Mouse (Mus musculus): ENCODE measurements around the gene Agtrap.
"Not testable (repeated sequence)": the region's sequence is repeated elsewhere in the genome, so short reads cannot be mapped to it uniquely, and the experiment has no call there.

The Agtrap gene

DNA sequence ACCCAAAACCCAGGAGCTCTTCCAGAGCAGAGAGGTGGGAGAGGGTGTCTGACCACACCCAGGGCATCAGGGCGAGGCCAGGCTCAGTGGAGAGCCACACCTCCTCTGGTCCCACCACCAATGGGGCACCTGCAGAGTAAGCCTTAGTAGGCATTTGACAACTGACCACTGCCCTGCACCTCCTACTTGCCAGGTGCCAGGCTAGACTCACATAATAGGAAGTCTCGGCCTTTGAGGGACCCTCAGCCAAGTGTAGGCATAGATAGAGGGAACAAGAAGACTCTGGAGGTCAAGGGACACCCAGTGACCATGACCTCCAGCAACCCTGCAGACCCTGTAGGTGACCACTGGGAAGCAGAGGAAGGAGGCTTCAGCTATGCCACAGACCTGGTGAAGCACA, 43.7 kb downstream of the Agtrap start:
- no peak for DNase-seq

DNA sequence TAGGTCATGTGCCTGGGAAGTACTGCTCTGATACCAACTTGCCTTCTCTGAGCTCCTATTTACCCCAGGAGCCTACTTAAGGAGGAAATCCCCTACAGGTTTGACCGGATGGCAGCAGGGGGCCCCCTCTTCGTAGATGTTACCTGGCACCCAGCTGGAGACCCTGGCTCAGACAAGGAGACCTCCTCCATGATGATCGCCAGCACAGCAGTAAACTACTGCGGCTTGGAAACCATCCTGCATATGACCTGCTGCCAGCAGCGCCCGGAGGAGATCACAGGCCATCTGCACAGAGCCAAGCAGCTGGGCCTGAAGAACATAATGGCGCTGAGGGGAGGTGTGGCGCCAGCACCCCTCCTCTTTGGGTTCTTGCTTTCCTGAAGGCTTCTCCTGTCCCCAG, 44.5 kb downstream of the Agtrap start:
- not testable (repeated sequence) for DNase-seq

- peak; percentile 68 for DNase-seq
Observed at GRCm38 (mm10) chr4:148041611-148042191, 46.1 kb downstream of the Agtrap start.

DNA sequence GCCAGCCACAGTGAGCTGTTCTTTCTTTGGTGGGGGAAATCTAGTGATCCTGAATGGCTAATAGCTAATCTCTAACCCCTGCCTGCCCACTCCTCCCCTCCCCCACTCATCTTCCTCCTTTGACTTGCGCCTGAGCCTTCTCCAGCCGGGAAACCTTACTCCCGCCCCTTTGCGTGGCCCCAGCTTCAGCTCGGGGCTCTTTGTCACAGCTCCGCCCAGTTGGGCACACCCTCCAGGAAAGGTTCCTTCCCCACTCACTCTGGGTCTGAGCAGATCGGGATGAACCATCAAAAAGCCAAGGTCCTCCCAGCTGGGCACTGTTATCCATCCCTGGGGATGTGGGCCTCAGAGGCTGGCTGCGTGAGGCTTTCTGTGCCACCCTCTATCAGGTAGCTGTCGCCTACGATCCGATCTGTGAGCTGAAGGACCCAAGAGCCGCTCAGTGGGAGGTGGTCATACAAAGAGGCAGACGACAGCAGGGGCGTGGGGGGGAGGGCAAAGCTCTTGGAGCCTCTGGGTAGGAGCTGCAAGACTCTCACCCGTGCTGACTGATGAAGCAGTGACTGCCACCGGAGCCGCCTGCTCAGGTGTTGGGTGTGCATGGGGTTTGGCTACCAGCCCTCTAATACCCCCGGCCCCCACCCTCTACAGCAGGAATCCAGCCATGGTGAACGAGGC, 46.8 kb downstream of the Agtrap start:
- peak; percentile 44 for DNase-seq

DNA sequence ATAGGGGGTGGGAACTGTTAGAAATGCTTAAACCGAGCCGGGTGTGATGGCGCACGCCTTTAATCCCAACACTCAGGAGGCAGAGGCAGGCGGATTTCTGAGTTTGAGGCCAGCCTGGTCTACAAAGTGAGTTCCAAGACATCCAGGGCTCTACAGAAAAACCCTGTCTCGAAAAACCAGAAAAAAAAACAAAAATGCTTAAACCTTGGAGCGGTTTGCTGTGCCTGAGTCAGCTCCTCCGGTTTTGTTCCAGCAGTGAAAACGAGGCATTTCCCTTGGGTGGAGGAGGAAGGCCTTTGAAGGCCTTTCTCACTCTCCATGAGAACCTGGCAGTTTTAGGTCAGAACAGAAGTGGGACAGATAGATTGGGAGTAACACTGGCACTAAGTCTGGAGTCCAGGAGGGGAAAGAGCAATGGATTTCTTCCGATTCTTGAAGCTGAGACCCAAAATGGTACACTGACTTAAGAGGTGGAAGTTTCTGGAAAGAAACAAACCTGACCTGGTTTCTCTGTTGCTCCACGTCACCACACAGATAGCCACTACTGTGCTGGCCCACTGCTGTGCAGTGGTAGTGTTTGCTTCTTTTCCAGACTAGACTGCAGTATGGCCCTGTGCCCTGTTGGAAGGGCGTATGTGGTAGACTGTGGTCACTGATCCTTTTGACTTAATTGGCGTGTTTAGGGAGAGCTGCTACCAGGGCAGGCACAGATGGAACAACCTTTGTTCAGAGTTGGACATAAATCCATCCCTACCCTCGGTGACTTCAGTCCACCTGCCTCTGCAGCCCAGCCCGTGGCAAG, 47.6 kb downstream of the Agtrap start:
- no peak for DNase-seq

DNA sequence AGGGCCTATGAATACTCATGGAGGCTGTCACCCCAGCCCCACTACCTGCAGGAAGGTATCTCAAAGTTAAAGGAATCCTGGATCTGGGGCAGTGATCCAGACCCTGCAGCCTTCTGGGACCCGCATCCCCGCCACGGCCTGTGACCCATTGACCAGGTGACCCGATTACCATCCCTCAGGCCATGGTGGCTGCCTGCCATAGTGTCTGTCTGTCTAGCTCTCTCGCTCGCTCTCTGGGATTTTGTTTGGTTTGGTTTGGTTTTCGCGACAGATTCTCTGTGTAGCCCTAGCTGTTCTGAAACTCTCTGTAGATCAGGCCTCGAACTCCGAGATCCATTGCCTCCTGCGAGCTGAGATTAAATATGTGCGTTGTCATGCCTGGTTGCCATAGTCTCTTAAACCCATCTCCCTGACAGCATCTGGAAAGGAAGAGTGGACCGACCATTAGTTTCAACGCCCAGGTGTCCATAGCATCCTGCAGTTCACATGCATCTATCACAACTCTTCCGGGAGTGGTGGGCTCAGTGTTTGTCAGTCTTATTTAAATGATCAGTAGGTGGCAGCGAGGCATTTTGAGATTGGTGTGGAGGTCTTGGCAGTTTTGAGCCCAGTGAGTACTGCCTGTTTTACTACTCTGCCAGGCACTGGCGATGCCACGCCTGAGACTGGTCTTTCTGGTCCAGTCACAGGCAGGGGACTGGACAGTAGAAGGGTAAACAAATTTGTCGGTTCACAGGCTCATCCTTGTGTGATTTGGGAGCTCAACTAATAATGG, 48.4 kb downstream of the Agtrap start:
- peak; percentile 36 for DNase-seq

DNA sequence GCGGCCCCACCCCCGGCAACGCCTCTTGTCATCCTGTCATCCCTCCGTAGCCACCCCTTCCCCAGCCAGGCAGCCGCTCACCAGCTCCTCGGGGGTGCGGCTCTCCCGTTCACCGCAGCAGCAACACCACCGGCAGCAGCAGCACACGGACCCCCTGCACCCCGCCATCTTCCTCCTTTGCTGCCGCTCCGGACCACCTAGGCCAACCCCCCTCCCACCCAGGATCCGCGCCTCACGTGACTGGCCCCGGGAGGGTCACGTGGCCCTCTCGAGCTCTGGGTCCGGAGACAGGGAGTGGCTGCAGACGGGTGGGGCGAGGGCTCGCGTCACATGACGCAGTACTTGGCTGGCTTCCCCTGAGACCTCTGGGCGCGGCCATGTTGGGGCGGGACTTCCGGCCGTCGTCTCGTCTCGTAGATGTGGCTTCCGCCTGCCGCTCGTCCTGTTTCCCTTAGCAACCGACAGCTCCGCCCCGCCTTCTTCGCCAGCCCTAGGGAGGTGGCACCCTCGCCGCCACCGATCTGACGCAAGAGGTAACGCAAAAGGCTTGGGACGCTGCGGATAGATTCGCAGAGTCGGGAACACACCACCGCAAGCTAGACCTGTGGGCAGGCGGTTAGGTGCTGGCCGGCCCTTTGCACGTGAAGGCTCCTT, 49.1 kb downstream of the Agtrap start, which contains the start of the genes Clcn6 and Mthfr:
TSS of gene Clcn6 (minus strand) at position 222 of the 654 bp plus-strand sequence.
TSS of gene Mthfr (plus strand) at position 478 of the 654 bp plus-strand sequence.
- peak; percentile 98 for DNase-seq

GRCm38 (mm10) chr4:148038079-148038599, 49.7 kb downstream of the Agtrap start:
- DNase-seq, result no peak

DNA sequence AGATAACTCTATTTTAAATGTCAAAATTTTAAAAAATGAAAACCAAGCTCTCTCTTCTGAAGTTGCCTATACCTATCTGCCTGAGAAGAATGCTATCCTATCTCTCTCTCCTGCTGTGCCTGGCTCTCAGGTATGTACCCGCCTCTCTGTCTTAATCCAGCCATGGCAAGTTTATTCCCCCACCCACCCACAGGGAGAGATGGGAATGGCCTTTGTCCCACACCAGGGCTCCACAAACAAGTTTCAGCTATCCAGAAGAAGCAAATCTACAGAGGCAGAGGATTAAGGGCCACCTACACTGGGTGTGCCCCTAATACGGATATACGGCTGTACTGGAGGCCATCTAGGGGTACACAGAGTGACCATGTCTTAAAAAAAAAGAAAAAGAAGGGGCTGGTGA, 52.4 kb downstream of the Agtrap start:
- DNase-seq, result no peak

GRCm38 (mm10) chr4:148033858-148034410, 53.9 kb downstream of the Agtrap start:
- DNase-seq, result no peak

DNA sequence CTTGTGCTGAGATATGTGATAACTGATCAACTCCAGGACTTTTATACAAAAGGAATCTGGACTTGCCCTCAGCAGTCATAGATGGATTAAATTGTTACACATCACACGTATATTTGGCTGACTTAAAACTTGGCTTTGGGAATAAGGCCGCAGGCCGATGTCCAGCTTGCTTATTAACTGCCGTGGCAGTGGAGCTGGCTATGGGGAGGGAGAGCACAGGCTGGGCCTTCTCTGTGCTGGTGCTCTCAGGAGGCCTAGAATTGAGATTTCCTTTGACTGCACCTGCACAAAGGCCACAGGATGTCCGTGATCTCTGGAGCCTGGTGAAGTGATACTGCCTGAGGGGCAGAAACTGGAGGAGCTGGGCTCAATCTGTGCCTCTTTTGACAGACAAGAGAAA, 57.3 kb downstream of the Agtrap start:
- no peak for DNase-seq

DNA sequence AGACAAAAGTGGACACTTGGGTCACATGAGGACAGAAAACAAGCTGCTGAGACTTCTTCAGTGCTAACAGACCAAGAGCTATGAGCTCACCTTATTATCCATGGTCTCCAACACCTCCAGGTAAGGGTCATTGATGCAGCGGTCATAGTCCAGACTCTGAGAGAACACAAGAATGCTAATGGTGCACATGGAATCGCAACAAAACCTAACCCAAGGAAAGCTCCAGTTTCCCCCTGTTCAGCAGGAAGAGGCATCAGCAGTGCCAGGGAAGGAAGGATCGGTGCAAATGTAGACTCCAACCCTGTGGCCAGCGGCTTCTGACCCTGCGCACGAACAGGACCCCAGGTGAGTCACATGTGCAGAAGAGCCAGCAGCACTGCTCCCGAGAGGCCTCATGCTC, 58.5 kb downstream of the Agtrap start:
- DNase-seq, result no peak
